ENCODE assay signal across 8 mouse cellular contexts in the genomic region with DNA sequence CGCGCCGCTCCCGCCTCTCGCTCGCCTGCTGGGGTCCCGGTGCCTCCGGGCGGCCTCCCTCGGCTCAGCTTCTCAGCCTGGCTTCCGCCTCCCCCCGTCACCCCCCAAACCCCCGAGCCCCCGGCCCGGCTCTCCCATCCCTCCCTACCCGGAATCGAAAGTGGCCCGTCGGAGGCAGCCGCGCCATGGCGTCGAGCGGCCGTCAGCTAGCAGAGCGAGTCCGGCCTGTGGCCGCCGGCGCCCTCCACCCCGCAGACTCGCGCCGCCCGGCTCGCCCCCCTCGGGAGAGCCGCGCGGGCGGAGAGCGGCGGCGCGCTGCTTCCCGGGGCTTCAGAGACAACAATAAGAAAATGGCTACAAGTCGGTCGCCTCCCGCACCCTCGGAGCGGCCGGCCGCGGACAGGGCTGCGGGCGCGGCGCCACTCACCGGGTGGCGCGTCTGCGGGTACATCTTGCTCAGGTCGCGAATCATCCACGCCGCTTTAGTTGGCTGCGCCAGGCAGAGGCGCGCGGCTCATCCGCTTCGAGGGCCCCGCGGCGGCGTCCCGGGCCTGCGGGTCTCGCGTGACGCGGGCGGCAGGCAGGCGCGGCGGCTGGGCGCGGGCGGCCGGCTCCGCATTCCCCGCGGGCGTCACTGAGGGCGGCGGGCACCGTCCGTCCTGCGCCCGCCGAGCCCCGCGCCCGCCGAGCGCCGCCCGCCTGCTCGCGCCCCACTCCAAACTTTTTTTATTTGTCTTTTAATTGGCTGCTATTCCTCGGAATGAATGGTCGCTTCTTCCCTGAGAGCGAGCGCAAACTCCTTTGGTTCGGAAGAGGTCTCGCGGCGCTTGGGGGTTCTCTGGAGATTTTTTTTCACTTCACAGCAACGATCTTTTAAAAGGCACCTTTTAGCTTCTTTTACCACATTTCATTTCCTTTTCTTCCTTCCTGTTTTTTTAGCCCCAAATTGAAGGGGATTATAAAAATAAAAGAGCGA. TPM values are rescaled to one million over a fixed set of nuclear protein-coding genes. Genes with fewer than 3 reads are reported as not detected.
DNase-seq lines count a peak whose midpoint lies in the region; ATAC-seq and TF ChIP-seq lines count a peak whose summit lies in the region.

No protein-coding gene starts in this region.

- intact Hi-C loops in heart, postnatal 25 days (cut with DNase I), result loop anchor here (5.0 kb wide), 2 partner anchors 90 to 145 kb away; no protein-coding TSS in a partner anchor

- ATAC-seq in forebrain, embryonic 12.5 days (ENCODE audit: low FRiP score), result peak; percentile 1; the same call in 1 of the 2 replicates
- peak; percentile 4 for ATAC-seq in lung, postnatal 0 days

- TF ChIP-seq EP300 in lung, postnatal 0 days (IDR thresholded peaks at IDR 0.05), result no peak

- H3K36me3 ChIP-seq in ES-E14 (ENCODE audit: control insufficient read depth, insufficient read depth, low read length, poor library complexity, severe bottlenecking), result peaks cover 5% of the 10 kb centered on the region
- H3K36me3 ChIP-seq in forebrain, embryonic 12.5 days (replicated peaks), result no peaks in the 10 kb centered on the region
- H3K36me3 ChIP-seq in lung, postnatal 0 days (ENCODE audit: insufficient read depth, low read length), result 0 out of 2 replicates have a peak, but pooled peaks cover 1% of the 10 kb centered on the region

- WGBS in forebrain, embryonic 12.5 days, result under 1% methylated on average over 111 of the region's 120 CpGs
- under 1% methylated on average over 75 of the region's 120 CpGs for WGBS in lung, postnatal 0 days

- H3K4me3 ChIP-seq in ES-E14 (ENCODE audit: insufficient read depth in 1 of 2, low read depth in 1 of 2, low read length in 2 of 2, poor library complexity in 1 of 2, severe bottlenecking in 1 of 2), result peak overlapping the region; percentile 74 to 94
- peak overlapping the region; percentile 86 for H3K4me3 ChIP-seq in forebrain, embryonic 12.5 days (replicated peaks)
- H3K4me3 ChIP-seq in lung, postnatal 0 days (ENCODE audit: low read depth, low read length), result peak overlapping the region; percentile 92

- peaks cover 12% of the 10 kb centered on the region for H3K27me3 ChIP-seq in forebrain, embryonic 12.5 days
- no peaks in the 10 kb centered on the region for H3K27me3 ChIP-seq in lung, postnatal 0 days (replicated peaks; ENCODE audit: insufficient read depth, low read length)

- peak overlapping the region; percentile 95 for H3K9ac ChIP-seq in ES-E14 (ENCODE audit: insufficient read depth, low read depth, low read length, poor library complexity, severe bottlenecking)
- peak overlapping the region; percentile 96 for H3K9ac ChIP-seq in forebrain, embryonic 12.5 days
- peak overlapping the region; percentile 92 for H3K9ac ChIP-seq in lung, postnatal 0 days (replicated peaks; ENCODE audit: low read depth)

- no peaks in the 10 kb centered on the region for H3K9me3 ChIP-seq in ES-E14 (ENCODE audit: control insufficient read depth, insufficient read depth, low read depth, low read length)
- no peaks in the 10 kb centered on the region for H3K9me3 ChIP-seq in forebrain, embryonic 12.5 days
- H3K9me3 ChIP-seq in lung, postnatal 0 days (ENCODE audit: low read length), result no peaks in the 10 kb centered on the region

- H3K27ac ChIP-seq in ES-E14 (ENCODE audit: insufficient read depth, low read depth, low read length, poor library complexity, severe bottlenecking), result peak overlapping the region; percentile 93
- peak overlapping the region; percentile 99 for H3K27ac ChIP-seq in forebrain, embryonic 12.5 days
- peak overlapping the region; percentile 92 for H3K27ac ChIP-seq in lung, postnatal 0 days (ENCODE audit: low read length)

- H3K4me1 ChIP-seq in ES-E14 (ENCODE audit: control insufficient read depth in 2 of 2, insufficient read depth in 2 of 2, low read length in 2 of 2, poor library complexity in 1 of 2), result 0 out of 4 replicates have a peak, but pooled peaks cover 0 to 6% of the 10 kb centered on the region in 2 experiments
- H3K4me1 ChIP-seq in forebrain, embryonic 12.5 days, result peaks cover 34% of the 10 kb centered on the region
- peaks cover 4% of the 10 kb centered on the region for H3K4me1 ChIP-seq in lung, postnatal 0 days (ENCODE audit: insufficient read depth, low read depth, low read length)

- in situ Hi-C loops in ES-E14 (cut with MboI; ENCODE audit: low sequenced_read_pairs in 2 of 2, unreplicated experiment in 2 of 2), result no loop called here

- H3K4me2 ChIP-seq in forebrain, embryonic 12.5 days, result peak overlapping the region; percentile 61
- peak overlapping the region; percentile 63 for H3K4me2 ChIP-seq in lung, postnatal 0 days (replicated peaks; ENCODE audit: low read depth, low read length)

- no peak for TF ChIP-seq CTCF in lung, postnatal 0 days (IDR thresholded peaks at IDR 0.05)

- DNase-seq in ES-E14 (ENCODE audit: low read depth, low spot score), result no peak
- peak; percentile 45 for DNase-seq in c-Kit-negative CD71-positive TER-119-positive erythroid progenitor cells, embryonic 14.5 days (ENCODE audit: low read depth, low spot score)
- peak; percentile 17 for DNase-seq in heart, postnatal 25 days (ENCODE audit: low spot score)
- peak; percentile 31 for DNase-seq in layer of hippocampus, adult 9-11 months
- peak; percentile 92 for DNase-seq in lung, postnatal 0 days (ENCODE audit: low spot score)
- peak; percentile 82 for DNase-seq in retina, postnatal 1 day
- DNase-seq in thymus, postnatal 4 days, result peak; percentile 77

TF ChIP-seq in ES-E14, 5 proteins besides CTCF, POLR2A, EP300 and RAD21:
- peak; percentile 75 for TF ChIP-seq CHD2 (IDR thresholded peaks at IDR 0.05; ENCODE audit: low read depth, low read length)
- TF ChIP-seq MAFK (IDR thresholded peaks at IDR 0.05; ENCODE audit: insufficient read depth, low read depth, low read length), result no peak
- no peak for TF ChIP-seq HCFC1 (IDR thresholded peaks at IDR 0.05; ENCODE audit: borderline replicate concordance, insufficient read depth, low read length)

RNA-seq across cellular contexts. Expression of a gene that starts 0.6 kb away (rescaled TPM):
- total RNA-seq in ES-E14 (2012; rRNA removed), result 45.7 and 52.4 TPM in 2 replicates
- polyA plus RNA-seq in forebrain, embryonic 12.5 days (2016; fragmentation: Nextera tagmentation; extraction: Ambion mirVana), result 35.5 and 36.6 TPM in 2 replicates
- 1 to 10 TPM; 8.9 to 9.5 TPM for total RNA-seq in heart, postnatal 25 days (2021)
- 12.1 and 12.9 TPM in 2 replicates for polyA plus RNA-seq in lung, postnatal 0 days (2015; fragmentation: Nextera tagmentation; extraction: Ambion mirVana)
